Mouse (Mus musculus) T-helper 1 cell (primary cell): ENCODE results near the gene Alx3.

Experiments used
- in situ Hi-C: fragments of 300-600 bp; cut with MboI, MseI; formaldehyde crosslinking; loops from one replicate; pipeline ENCODE4 v1.15.1; 2025; ENCODE audit warnings: high pct_unique_total_duplicates

The Alx3 gene

DNA sequence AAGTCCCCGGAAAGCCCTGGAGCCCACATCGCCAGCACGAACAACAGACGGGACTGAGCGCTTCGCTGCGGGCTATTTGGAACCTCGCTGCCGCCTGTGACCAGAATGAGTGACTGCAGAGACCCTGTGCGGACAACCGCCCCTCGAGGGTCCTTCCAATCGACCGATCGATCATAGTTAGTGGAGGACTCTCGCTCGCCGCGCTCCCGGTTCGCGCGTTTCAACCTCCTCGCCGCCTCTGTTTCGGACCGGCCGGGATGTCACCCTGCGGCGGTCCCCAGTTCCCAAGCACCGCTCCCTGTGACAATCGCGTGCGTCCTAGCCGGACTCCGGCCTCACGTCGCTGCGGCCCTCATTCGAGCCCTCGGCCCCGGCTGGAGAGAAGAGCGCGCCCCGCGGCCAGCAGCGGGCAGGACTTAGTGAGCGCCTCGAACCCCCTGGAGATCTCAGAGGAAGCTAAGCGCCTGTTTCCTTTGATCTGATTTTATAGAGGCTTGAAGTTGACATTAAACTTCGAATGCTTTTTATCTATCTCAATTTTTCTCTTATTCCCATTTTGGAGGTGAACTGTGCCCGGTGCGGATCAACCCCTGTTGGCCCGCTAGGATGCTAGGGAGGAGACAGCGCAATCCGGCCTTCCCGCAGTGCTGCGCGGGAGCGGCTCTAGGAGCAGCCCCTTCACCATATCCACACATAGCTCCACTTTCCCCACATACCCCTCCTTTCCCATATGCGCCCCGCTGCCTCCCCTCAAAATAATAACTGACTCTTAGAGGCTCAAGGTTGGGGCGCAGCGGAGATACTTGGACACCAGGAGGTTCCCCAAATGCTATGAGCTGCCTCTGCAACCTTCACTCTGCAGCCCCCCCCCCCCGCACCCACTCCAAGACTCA lies 11.7 kb upstream of the Alx3 start:
- in situ Hi-C loops: no loop called here

DNA sequence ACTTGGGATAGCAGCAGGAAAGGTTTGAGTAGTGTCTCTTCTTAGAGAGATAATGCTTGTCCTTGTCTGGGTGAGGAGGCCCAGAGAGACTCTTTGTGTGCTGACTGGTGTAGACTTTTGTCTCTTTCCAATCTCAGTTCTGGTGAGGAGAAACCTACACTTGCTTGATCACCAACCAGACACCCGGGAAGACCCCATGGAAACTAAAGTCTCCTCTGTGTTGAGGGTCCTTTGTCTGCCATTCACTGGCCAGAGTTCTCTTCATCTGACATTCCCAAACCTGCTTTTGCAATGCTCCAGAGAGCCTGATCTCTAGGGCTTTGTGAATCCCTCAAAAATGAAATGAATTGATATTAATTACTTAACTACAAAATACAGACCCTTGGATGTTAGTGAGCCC lies 10.9 kb upstream of the Alx3 start:
- in situ Hi-C loops: no loop called here

DNA sequence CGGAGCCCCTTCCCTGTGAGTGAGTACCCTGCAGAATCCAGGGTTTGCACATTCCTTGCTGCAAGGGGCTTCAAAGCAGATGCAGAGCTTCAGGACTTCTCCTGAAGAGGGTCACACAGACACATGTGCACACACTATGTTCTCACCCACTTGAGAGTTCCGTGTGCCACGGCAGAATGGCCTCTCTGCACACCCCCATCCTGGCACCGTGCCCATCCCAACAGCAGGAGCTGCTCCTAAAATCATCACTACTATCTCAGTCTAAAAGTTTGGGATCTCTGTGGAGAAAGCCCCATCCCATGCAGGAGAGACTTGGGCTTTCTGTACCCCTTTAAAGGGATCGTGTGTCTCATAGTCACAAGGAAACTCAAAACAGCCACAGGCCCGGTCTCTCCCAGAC lies 8.3 kb upstream of the Alx3 start:
- in situ Hi-C loops: no loop called here

DNA sequence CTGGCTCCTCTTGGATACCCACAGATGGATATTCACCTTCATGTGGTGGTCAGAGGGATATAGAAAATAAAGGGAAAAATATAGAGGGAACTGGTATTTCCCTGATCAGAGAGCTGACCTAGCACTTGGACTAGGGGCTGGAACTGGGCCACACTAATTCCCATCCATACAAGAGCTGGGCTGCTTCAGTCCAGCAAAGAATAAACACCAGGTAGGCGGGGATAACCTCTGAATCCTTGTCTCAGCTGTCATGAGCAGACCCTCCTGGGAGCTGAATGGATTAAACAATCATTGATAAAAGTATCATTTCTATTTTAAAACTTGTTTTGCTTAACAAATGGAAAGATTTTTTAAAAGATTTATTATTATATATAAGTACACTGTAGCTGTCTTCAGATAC lies 3.2 kb upstream of the Alx3 start:
- in situ Hi-C loops: no loop called here

DNA sequence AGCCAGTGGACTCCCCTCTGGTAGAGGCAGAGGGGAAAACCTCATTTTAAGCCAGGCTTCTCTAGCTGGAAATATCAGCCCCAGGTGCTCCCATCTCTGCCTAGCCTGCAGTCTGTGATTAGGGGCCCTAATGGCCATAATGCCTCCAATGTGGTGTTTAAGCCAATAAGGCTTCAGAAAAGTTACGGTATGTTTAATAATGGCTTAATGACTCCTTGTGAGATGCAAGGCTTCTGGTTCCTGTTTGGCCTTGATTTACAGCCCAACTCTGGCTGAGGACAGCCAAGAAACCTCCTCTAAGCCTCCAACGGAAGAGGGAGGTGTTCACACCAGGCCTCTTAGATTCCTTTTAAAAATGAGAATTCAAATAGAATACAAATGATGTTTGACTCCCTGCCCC lies 1.2 kb upstream of the Alx3 start:
- in situ Hi-C loops: no loop called here

DNA sequence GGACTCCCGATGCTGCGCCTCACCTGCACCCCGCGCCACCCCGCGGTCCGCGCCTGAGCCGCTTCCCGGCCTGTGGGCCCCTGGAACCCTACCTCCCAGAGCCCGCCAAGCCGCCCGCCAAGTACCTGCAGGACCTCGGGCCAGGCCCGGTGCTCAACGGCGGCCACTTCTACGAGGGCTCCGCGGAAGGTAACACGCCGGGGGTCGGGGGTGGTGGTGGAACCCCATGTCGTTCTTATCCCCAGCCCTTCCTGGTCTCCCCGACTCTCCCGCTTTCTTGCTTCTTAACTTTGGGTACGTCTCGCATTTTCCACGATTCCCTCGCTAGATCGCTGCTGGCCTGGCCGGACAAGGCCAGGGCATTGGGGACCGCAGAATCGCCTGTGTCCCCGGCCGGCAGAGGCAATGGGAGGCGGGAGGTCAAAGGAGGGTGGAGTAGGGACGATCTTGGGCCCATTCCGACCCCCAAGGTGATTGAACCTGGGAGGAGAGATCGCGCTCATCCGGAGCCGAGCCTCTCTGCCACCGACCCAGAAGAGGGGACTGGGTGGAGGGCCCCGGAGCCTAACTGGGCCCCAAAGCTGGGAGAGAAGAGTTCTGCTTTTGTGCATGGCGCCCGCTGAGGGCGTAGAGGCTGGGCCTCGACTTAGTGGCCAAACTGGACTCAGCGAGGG lies 570 bp downstream of the Alx3 start:
- in situ Hi-C loops: no loop called here

DNA sequence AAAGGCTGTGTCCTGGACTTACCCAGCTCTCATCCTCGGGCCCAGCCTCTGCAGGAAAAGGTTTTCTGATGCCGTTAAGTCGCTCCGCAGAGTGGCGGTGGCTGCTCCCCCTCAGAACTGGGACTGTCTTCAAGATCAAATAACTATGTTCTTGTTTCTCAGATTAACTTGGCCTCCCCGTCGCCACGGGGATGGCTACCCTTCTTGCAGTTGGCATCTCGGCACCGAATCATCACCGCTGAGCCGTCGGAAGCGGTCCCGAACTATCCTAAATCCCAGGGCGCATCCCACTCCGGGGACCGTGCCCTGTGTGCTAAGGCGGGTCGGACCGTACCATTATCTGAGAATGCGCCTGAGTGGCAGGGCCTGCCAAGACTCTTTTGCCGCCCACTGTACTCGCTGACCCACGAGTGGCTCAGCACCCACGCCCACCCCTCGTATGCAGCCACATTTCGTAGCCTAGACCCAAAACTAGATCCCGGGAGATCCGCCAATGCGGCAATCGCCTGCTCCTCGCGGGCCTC lies 1.2 kb downstream of the Alx3 start:
- in situ Hi-C loops: no loop called here

DNA sequence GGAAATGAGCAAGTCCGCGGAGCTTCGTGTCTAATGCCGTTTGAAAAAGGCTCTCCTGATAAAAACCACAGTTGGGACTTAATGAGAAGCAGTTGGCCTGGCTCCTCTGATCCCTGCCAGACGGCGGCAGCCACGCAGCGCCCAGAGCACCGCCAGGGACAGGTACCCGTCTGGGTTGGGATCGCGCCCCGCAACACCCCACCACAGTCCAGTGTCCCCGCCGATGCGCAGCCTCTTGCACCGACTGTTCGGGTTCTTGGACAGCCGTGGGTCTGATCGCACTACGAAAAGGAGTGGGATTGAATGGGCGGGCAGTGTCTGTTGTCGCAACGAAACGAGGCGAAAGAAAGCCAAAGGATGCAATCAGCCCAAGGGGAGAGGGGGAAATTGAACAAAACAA lies 1.7 kb downstream of the Alx3 start:
- in situ Hi-C loops: no loop called here

DNA sequence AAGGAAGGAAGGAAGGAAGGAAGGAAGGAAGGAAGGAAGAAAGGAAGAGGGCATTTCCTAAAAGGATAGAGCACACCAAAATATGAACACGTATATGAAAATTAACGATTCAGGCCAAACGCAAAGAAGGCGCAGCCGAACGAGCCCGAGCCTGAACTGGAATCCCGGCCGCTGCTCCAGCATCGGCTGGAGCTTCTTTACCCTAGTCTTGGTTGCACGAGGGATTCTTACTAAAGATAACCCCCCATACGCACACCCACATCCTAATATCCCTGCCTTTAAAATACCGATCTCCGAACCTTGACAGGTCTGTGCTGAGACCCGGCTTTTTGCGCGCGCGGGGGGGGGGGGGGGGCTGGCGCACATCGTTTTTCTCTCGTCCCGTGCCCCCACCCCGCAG lies 2.3 kb downstream of the Alx3 start:
- in situ Hi-C loops: no loop called here

DNA sequence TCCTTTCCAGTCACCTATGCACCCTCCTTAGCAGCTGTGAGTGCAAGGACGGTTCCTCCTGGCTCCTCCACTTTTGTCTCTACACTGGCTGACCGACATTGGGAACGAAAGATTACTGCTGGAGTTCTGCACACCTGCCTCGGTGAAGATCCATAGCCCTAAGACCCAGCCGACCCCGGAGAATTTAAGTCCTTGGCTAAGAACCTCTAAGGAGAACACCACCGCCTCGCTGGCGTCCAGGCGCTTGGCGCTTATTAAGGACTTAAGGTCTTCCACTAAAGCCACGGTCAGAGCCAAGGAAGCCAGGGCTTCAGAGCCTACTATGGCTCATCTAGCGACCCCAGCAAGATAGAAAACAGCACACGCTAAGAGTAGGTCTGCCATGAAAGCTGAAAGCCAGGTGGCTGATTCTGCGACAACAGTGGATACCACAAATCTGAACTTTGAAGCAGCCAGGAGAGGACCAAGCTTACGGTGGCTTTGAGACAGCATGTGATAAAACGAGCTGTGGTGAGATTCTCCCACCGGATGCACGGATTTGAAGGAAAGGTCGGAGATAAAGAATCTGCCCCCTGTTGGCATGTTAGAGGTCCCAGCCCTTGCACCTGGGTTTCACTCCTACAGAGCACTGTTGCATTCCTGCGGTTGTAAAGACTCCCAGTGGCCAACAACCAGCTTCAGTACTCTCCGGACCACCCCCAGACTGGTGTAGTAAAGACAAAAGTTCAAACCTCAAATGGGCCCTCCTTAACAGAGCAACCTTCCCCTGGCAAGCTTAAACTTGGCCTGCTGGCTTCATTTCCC lies 3.0 kb downstream of the Alx3 start:
- in situ Hi-C loops: no loop called here

DNA sequence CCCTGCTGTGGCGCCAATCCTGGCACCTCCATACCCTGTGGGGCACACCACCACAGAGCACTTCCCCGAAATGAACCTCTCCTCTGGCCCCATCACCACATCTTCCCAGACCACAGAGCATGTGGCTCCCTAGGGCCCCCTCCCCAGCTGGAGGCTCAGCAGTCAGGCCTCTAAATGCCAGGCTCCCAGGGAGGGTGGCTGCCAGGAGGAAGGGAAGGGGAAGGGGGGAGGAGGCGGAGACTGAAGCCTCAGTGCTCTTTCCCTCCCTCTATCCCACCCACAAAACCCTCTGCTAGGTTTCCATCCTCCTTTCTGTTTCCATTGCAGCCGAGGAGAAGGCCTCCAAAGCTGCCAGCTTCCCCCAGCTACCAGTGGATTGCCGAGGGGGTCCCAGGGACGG lies 5.3 kb downstream of the Alx3 start:
- in situ Hi-C loops: loop anchor here (10.0 kb wide), 1 partner anchor 745 kb away; no protein-coding TSS in a partner anchor

DNA sequence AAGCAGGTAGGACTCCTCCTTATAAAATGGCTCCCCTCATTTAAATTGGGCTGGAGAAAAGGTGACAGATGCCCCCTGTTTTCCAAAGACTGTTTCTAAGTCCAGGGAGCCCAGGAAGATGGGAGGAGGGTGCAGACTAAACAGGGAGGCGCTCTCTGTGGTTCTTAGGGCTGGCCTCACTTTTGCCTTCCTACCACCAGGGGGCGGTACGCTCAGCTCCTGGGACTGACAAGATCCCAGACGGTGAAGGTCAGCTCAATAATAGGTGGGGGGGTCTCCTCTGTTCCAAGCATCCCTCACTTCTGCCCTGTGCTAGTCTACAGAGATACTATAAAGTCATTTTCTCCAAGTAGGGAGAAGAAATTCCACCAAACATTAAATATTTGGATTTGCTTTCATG lies 10.5 kb downstream of the Alx3 start:
- in situ Hi-C loops: loop anchor here (10.0 kb wide), 1 partner anchor 739 kb away; no protein-coding TSS in a partner anchor

DNA sequence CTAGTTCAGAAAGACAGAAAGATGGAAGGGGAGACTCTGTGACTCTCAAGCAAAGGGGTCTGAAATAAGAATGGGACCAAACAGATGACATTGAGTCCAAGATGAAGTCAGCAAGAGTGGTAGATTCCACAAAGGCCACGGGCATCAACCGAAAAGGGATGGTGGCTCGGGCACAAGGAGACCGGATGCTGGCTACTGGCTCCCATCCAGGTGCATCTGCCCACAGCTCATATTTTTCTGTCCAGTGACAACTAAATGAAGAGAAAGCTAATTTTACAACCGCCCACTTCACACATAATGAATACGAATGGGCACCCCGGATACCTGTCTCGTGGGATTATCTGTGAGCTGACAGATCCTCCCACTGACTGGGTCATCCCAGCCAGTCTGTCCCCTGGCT lies 12.4 kb downstream of the Alx3 start:
- in situ Hi-C loops: loop anchor here (10.0 kb wide), 1 partner anchor 738 kb away; no protein-coding TSS in a partner anchor

DNA sequence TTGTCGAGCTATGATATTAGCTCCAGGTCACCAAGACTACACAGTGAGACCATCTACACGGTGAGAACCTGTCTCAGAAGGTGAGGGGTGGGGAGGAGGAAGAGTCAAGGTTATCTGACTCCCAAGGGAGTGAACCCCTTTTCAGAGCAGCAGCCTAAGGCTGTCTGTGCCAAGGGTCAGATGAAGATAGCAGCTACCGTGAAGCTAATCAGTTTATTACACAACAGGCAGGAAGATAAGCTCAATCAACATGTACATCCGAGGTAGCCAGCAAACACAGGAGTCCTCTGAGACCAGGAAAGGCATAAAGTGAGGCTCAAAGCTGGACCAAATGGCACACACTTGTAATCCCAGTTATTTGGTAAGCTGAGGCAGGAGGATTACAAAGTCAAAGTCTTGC lies 14.0 kb downstream of the Alx3 start:
- in situ Hi-C loops: loop anchor here (10.0 kb wide), 1 partner anchor 736 kb away; no protein-coding TSS in a partner anchor

DNA sequence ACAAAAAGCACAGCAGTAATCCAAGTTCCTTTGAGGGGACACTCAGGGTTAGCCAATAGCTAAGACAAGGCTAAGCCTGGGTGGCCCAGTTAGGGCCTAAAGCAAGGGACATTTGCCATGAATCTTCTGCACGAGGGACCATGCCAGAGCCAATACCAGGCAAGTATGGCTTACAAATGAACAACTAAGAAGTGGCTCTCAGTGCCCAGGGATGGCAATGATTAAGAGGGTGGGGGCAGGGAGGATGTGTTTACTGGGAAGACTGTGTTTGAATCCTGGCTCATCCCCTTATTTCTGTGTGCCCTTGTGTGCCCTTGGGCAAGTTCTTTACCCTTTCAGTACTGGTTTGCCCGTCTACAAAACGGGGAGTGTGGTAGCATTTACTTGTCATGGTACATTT lies 14.5 kb downstream of the Alx3 start:
- in situ Hi-C loops: loop anchor here (10.0 kb wide), 1 partner anchor 735 kb away; no protein-coding TSS in a partner anchor

DNA sequence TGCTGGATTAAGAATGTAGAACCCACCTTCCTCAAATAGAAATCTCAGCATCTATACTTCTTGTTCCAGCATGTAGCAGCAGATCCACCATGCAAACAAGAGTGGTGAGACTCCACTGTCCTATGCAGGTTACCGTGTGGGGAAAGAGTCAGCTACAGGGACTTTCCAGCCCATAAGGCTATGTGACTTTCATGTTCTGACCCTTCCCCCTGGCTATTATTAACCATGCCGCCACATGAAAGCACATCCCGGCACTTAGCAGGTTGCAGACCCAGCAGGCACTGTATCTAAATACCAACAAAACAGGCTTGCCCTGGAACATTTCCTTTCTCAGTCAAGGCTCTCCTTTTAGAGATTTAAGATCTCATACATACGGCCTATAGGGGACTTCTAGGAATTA lies 16.6 kb downstream of the Alx3 start:
- in situ Hi-C loops: no loop called here

DNA sequence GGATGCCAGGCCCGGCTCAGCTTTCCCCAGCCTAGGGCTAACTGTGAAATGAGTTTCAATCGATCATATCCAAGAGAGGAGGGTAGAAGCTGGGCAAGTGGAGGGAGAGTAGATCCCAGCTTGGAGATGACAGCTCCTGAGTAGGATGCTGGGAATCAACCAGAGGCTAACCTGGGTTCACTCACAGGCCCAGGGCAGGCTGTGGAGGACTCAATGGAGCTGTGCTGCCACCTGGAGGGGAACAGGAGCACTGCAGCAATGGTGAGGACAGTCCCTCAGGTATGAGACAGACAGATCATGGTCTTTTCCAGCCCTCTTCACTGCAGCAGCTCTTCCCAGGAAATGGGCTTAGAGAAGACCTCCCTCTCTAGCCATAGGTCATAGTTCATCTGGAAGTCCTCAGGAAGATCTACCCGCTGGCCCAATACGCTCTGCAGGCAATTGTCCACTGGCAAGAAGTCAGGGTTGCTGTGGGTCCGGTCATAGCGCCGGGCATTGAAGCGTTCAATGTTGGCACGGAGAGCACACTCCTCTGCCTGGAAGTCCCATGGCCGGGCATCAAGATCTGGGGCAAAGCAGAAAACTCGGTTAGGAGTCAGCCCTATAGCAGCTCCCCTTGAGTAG lies 18.2 kb downstream of the Alx3 start:
- in situ Hi-C loops: no loop called here

DNA sequence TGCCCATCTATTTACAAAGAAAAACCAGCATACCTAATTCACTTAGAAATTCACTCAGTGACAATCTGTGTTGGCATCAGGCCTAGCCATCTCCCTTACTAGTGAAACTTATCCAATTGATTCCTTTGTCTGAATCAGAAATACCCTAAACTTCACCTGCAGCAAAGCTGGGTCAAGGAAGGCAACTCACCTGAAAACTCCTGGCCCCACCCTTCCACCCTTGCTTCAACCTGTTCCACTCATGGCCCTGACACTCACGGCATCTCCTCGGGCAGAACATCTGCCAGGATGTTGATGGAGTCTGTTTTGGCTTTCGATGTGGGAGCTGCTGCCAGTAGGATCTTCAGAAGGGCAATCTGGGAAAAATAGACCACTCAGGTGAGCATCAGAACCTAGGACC lies 23.0 kb downstream of the Alx3 start:
- in situ Hi-C loops: no loop called here

DNA sequence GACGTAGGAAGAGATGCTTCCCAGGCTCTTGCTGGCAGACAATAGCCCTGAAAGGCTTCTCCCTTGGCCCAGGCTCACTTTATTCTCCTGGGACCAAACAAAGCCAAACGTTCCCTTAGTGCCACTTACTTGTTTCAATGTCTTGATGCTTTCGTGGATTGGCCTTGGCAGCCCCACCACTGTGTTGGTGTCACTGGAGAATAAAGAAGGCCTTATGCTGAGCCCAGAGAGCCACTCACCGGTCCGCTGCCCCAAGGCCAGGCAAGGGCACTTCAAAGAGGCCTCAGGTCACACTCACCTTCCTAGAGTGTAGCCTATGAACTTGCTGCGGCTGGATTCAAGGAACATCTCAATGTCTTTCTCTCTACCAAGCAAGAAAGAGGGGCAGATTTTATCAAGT lies 25.1 kb downstream of the Alx3 start:
- in situ Hi-C loops: no loop called here

DNA sequence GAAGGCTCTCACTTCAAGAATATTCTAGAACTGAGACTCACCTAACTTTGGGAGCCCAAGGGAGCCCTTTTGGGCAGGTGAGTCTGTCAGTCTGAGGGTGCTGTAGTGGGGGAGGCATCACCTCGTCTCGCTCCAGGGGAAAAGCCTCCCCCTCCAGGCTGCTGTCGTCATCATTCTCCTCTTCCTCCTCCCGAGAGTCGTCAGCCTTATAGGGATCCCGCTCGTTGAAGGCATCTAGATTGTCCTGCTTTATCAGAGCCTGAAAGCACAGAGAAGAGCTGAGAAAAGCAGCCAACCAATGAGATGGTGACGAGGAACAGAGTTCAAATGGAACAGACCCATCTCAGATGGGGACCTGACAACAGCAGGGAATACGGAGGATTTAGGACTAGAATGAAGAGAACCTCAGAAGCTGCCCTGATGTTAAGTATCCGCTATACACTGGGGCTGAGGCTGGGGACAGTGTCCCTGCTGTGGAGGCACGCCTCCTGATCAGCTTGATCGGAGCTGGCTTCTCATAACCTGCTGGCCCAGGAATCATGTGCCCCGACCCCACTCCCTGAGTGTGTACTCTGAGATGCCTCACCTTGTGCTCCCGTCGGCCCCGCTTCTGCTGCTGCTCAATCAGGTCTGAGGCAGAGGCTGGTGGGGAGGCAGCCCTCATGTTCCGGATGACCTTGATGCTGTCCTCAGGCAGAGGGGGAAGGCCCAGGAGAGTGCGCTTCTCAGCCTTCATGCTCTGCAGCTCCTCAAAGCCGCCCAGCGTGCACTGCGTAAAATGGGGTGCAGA lies 26.6 kb downstream of the Alx3 start:
- in situ Hi-C loops: no loop called here

DNA sequence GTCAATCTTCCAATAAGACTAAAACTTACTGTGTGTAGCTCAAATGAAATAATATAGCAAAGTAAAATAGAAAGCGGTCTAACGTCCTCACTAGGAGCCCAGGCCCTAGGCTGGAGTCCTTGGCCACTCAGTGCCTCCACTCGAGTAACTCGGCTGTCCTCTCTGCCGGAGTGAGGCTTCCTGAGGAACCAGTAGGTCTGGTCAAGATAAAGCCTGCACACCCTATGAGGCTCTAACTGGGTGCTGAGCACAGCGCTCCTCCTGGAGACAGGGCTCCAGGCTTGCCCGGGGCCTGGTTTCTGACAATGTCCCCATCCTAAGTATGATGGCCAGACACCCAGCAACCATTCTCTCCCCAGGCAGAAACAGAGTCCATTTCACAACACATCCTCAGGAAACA lies 27.7 kb downstream of the Alx3 start:
- in situ Hi-C loops: no loop called here
